Mouse (Mus musculus) left cerebral cortex, postnatal 25 days (tissue): Measurements from ENCODE around the gene Spata31d1d. TPM values are rescaled to one million over a fixed set of nuclear protein-coding genes. Genes with fewer than 3 reads are reported as not detected.
"Not testable (repeated sequence)": the region's sequence is repeated elsewhere in the genome, so short reads cannot be mapped to it uniquely, and the experiment has no call there.

Experiments
- DNase-seq, 2 experiments: peaks; one replicate each; pipeline ENCODE4 v3.0.0; 2022; ENCODE audit warnings: low spot score in 2 of 2, mixed read lengths in 1 of 2
- intact Hi-C: fragments of 180-260 bp; cut with DNase I; formaldehyde crosslinking; loops from one replicate; pipeline ENCODE4 v1.15.1; 2025
- total RNA-seq, 2 experiments: library from RNA; stranded (reverse); gene quantifications; 2 replicates each; pipeline ENCODE4 v1.2.3; 2021

The Spata31d1d gene
- not detected for total RNA-seq

DNA sequence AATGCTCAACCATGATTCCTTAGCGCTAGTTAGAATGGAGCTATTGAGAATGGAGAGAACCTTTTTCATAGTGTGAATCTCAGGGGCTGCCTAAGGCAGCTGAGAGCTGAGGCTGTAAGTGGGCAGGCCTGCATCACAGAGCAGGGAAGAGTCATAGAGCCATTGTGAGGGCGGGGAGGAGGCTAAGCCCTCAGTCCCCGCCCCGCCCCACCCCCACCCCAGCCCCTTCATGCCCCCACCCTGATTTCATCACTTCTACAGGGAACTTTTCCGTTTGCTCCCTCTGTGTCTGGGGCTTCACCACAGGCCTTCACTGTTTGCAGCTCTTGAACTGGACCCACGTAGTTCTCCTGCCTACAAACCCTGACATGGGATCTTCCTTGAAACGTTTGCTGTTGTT, at the start of gene Spata31d1d:
Gene Spata31d1d, minus strand, starts transcription at position 101 of the 400 bp plus-strand sequence.
- no peak for DNase-seq
- intact Hi-C loops, result no loop called here

DNA sequence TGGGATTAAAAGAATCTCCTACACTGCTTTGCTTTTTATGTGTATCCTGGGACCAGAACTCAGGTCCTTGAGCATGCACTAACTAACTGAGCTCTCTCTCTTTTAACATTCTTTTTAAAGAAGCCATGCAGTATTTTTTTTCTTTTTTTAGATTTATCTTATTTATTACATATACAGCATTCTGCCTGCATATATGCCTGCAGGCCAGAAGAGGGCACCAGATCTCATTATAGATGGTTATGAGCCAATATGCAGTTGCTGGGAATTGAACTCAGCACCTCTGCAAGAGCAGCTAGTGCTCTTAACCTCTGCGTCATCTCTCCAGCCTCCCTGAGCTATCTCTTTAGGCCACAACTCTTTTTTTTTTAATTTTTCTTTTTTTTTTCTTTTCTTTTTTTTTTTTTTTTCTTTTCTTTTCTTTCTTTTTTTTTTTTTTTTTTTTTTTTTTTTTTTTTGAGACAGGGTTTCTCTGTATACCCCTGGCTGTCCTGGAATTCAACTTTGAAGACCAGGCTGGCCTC, 48.3 kb upstream of the Spata31d1d start:
- intact Hi-C loops, DNase-seq: not testable (repeated sequence)

DNA sequence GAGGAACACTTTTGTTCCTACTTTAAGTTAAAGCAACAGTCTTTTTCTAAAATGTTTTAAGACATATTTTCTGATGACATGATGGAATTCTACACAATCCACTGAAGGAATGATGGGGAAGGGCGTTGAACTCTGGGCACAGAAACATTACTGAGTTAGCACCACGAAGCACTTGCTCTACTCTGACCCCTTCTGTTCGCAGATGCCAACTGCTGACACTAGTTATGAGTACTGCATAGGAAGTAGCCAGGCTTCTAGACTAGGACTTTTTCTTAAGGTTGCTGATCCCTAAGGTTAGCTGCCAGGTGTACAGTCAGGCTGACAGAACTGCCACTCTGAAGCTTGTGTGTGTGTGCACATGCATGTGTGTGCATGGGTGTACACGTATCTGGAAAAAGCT, 47.7 kb upstream of the Spata31d1d start:
- intact Hi-C loops, result no loop called here
- DNase-seq, result no peak

DNA sequence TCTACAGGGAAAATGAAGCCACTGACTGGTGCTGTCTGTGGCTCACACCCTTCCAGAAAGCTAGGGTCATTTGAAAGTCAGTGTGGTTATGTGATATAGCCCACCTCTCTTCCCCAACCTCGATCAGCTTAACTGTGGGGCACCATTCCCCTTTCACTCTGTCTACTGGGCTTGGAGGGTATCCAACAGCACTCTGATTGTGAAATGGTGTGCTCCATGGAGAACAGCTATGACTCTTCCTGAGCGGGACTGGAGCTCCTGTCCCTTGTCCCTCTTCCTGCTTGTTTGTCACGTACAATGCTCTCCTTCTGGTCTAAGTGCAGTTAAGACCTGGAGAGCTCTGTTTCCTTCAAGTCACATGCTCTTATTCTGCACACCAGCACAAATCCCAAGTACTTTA, 43.6 kb upstream of the Spata31d1d start:
- intact Hi-C loops, result no loop called here

DNA sequence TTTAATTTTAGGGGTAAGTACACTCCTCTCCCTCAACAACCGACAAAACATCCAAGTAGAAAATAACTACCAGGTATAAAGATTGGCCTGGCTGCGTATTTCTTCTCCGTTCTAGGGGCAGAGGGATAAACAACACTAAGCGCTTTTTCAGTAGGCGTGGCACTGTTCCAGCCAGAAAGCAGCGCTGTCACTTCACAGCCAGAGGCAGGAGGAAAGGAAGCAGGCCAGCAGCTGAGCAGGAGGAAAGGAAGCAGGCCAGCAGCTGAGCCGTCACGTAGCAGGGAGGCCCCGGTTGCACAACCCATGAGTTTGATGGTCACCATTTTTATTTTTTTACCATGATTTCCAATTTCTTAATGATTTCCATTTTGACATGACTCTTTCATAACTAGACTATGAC, 39.7 kb upstream of the Spata31d1d start:
- peak; percentile 62 to 71 for DNase-seq
- intact Hi-C loops, result loop anchor here (5.0 kb wide), 1 partner anchor 184 kb away; the partner anchor contains the start of genes Agtpbp1 and Naa35

More for the DNA sequence above, 43.6 kb upstream of the Spata31d1d start:
- no peak for DNase-seq

DNA sequence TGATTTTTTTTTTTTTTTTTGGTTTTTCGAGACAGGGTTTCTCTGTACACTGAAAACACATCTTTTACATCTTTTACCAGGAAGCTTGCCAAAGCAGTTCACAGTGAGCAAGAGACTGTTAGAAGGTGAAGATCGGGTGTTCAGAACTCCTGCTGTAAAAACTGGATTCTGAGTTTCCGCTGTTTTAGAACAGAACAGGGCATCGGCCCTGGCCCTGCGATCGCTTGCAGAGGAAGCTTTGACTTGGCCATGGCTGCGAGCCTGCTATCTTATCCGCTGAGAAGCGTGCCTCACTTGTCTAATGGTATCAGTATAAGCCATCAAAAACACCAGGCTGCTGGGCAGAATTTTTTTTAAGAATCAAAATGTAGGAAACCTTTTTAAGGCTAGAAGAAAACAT, 39.3 kb upstream of the Spata31d1d start:
- peak in 1 of 2 experiments; percentile 37 for DNase-seq
- intact Hi-C loops, result loop anchor here (5.0 kb wide), 1 partner anchor 184 kb away; the partner anchor contains the start of genes Agtpbp1 and Naa35

DNA sequence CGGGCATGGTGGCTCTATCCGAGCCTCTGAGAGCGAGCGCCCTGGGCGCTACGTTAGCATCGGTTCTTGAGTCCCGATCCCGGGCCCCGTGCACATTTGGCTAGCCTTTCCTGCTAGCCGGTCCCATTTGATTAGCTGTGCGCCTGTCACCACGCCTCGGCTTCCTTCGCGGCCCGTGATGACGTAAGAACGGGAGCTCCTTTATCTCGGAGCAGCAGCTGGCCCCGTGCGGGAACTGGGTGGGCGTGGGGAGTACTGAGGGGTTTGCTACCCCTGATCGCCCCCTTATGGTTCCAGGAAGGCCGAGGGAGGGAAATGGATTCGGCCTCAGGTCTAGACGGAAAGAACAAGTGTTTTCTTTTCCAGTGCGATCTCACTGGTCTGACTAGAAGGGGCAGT, 38.6 kb upstream of the Spata31d1d start:
- peak; percentile 87 to 91 for DNase-seq
- intact Hi-C loops, result loop anchor here (5.0 kb wide), 1 partner anchor 183 kb away; the partner anchor contains the start of genes Agtpbp1 and Naa35

DNA sequence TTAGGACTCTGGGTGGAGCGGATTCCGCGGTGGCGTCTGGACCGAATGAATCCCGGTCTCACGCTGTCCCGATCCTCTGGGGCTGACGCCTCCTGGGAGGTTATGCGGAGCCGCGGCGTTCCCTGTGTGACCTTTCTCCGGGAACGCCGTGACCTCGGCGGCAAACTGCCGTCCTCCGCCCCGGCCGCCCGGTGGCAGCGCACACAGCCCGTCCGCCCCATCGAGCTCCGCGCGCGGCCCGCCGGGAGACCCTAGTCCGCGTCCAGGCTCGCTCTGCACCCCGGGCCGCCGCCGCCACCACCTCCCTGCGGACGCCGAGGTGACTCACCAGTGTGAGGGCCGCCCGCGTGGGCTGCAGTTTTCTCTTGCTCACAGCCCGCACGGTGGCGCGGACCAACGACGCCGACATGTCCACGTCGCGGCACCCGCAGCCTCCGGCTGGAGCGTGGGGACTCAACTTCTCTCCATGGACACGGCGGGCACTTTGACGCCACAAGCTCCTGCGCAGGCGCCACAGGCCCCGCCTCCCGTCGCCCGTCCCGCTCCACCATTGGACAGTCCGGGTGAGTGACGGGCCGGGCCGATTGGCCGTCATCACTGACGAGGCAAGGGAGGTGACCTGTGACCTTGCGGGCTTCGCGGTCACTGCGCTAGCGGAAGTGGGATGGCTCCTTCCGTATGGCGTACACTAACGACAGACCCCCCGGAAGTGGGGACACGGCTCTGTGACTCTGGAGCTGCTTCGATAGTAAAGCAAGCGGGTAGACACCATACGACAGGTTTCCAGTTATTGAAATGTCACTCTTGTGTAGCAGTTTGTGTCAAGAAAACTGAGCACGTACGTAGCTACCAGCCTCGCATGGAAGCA, 38.0 kb upstream of the Spata31d1d start, which contains the start of gene Isca1:
Gene Isca1, minus strand, starts transcription at position 515 of the 868 bp plus-strand sequence.
- intact Hi-C loops, result loop anchor here (2.0 to 5.0 kb wide), 2 partner anchors 182 to 1131 kb away; partner anchors contain the start of genes Agtpbp1 and Naa35
- DNase-seq, result peak; percentile 100

DNA sequence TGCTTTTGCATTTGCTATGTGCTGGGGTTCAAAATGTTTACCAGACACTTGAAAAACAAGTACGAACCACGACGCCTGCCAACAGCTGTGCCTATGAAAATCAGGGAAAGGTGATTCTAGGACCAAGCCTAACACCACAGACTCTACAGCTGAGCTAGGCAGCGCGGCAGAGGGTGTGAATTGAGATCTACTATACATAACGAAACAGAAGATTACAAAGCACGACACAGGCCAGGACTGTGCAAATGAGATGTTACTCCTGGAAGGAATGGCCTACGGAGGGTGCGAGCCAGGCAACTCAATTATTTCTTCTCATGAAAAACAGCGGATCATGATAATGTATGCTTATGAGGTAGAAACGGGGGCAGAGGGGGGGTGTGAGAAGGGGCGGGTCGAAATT, 37.0 kb upstream of the Spata31d1d start:
- DNase-seq, result peak in 1 of 2 experiments; percentile 33
- intact Hi-C loops, result loop anchor here (2.0 kb wide), 1 partner anchor 1130 kb away; no protein-coding TSS in a partner anchor

DNA sequence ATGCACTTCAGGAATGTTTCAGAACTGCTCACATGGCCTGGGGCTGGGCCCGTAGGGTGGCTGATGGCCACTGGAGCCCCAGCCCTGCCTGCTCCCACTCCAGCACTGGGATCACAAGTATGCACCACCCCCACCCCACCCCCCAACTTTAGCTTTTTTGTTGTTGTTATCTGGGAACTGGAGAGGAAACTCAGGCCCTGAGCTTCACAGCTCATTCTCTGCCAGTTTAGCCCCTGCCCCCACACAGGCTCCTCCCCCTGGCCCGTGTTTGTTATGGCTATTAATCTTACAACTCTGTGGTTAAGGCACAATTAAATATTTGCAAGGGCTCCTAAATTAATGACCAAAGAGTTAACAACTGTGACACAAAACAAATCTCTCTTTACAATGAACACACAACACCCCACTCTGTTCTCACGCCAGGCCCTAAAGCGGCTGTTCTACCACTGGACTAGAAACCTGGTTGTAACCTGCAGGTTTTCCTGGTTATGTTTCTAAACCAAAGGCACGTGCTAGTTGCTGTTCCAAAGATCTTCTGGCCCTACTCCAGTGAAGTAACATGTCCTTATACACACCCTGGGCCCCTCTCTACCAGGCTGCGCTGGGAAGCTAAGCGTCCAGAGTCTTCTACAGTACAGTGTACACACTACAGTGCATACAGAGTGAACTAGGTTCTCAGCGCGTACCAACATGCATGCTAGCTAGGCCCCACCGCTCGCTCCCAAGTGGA, 35.4 kb upstream of the Spata31d1d start:
- intact Hi-C loops, result no loop called here
- no peak for DNase-seq

DNA sequence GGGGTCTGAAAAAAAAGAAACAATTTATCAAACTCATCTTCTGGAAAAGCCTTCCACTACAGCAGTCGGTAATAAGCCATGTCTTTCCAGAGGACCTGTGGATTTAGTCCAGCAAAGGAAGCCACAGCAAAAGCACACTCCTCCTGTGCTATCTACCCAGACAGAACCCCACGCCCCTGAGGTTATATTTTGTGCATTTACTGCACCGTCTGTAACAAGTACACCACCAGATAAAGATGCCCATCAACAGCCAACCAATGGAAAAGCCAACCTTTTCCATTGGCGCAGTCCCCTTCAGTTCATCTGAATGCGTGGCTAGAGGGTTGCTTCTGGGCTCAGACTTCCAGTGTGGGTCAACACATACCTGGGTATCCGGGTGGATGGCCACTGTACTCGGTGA, 31.2 kb upstream of the Spata31d1d start:
- DNase-seq, result no peak
- intact Hi-C loops, result no loop called here

DNA sequence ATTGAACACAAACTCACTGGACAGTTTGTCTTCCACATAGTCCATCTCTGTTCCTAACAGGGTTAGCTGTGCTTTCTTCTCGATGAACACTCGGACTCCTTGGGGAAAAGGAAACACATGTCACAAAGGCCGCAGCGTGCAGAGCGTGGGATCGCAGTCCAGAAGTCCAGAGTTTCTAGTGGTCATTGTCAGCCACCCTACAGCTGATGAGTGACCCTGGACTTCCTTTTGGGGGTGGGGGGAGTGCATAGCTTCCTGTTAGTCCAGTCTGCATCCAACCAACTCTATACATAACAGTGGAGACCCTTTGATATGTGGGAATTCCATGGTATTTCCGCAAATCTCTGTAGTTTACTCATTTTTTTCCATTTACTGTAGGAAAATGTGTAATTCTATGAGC, 25.4 kb upstream of the Spata31d1d start:
- intact Hi-C loops, result no loop called here
- no peak for DNase-seq

DNA sequence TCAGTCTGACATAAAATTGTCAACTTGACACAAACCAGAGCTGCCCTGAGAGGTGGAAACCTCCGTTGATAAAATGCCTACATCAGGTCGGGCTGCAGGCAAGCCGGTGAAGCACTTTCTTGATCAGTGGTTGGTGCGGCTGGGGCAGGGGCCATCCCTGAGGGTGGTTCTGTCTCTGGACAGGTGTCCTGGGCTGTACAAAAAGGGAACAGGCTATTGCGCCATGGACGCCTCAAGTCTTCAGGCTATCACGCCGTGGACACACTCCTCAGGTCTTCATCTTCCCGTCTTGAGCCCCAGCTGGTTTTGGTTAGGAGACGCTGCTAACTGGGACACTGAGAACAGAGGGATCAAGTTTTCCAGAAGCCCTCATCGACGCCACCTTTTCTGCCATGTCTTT, 18.8 kb upstream of the Spata31d1d start:
- no peak for DNase-seq
- intact Hi-C loops, result no loop called here

DNA sequence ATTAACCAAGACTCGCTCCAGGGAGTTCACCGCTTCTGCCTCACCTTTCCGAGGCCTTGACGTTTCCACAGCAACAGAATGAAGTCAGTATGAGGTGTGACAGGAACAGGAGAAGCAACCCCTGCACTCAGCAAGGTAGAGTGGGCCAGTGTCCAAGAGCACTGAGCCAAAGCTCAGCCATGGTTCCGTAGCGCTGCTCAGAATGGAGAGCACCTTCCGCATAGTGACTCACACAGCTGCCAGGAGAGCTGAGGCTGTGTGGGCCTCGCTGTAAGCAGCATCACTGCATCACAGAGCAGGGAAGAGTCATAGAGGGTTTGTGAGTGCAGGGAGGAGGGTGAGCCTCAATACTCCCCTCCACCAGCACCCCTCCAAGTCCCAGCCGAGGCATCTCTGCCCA, 15.2 kb upstream of the Spata31d1d start, which contains the start of gene 1700014D04Rik:
Gene 1700014D04Rik, minus strand, starts transcription at position 42 of the 400 bp plus-strand sequence.
- intact Hi-C loops, result no loop called here
- peak; percentile 60 to 88 for DNase-seq

DNA sequence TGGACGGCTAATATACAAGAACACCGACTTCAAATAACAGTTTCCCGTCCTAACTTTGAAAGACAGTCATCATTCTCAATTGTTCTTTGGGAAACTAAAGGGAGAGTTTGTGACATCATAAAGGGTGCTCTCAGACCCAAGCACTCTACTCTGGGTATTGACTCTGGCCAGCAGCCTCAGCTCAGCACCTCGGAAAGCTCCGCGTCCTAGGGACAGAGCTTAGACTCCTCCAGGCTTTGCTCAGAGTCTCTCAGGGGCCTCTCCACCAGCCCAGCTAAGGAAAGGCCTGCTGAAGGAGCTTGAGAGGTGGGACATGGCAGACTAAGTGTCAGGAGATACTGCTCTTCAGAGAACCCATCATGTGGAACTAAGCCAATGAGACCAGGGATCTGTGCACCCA, 14.6 kb upstream of the Spata31d1d start:
- no peak for DNase-seq
- intact Hi-C loops, result no loop called here

DNA sequence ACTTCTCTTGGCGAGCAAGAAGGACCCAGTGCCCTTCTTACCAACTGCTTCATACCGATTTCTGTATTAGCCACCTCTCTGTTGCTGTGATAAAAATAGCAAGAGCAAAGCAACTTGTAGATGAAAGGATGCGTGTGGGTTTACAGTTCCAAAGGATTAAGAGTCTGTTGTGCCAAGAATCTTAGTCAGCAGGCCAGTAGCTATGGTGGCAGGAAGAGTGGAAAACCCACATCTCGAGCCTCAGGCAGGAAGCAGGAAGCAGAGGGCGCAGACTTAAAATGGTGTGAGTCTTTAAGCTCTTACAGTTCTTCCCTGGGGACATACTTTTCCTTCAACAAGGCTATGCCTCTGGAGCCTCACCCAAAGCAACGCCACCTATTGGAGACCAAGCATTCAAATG, 13.9 kb upstream of the Spata31d1d start:
- DNase-seq, result peak in 1 of 2 experiments; percentile 73
- intact Hi-C loops, result no loop called here

DNA sequence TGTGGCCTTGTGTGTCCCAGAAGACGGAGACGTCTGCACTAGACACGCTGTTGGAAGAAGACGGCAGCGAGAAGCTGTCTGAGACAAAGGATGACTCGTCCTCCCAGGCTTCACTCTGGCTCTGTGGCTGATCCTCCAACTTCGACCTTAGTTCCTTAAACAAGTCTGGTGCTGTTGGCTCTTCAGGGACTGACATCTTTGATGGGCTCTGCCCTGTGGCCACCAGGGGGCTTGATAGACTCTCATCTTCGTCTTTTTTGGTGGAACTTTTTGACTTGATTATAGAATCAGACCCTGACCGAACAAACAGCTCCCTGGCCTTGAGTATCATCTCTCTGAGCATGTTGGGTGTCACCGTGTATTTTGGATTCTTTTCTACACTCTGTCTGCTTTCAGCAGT, 10.1 kb upstream of the Spata31d1d start:
- intact Hi-C loops, result no loop called here
- DNase-seq, result no peak

DNA sequence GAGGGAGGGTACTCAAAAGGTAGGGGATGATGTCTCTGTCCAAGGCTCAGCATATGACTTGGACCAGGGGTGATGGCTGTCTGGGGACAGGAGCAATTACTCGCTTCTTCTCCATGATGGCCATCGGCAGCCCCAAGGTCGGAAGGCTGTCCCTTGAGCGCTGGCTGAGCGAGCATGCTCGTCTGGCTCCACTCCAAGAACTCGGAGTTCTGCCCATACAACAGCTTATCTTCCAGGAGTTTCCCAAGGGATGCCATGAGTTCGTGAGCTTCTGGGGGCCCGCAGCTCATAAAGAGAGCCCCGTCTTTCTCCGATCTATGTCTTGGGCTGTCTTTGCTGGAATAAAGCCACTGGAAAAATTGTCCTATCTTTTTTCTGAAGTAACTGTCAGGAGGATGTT, 9.5 kb upstream of the Spata31d1d start:
- intact Hi-C loops, result no loop called here
- DNase-seq, result no peak

DNA sequence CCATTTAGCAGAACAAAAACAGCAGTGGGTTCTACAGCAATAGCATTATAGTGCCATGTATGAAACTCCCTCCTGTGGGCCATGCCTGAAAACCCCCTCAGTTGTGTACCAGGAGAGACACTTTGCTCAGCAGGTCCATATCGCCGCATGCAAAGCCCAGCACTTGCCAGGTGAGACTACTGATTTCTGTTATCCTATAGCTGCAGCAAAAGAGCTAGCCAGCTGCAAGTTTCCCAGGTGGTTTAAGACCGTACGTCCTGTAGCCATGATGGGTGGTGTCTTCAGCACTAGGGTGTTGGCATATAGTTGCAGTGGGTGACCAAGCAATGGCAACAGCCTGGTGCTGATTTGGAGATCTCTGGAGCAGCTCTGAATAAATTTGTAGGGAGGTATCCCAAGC, 7.8 kb upstream of the Spata31d1d start:
- intact Hi-C loops, result no loop called here
- no peak for DNase-seq

DNA sequence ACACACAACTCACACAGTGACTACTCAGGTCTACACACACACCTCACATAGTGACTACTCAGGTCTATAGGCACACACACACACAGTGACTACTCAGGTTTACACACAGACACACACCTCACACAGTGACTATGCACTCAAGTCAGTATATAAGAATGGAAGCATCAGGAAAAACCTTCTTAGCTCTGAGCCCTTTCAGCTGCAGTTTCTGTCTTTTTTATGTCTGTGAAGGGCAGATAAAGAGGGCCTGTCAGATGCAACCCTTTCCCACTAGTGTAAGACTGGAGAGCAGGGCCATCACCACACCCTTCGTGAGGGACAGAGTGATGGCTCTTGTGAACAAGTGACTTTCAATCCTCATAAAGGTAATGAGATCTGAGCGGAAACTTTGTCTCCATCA, 6.9 kb upstream of the Spata31d1d start:
- intact Hi-C loops, result no loop called here
- DNase-seq, result no peak
